Mouse (Mus musculus): ENCODE measurements around the gene Gm20708.
"Not testable (repeated sequence)": the region's sequence is repeated elsewhere in the genome, so short reads cannot be mapped to it uniquely, and the experiment has no call there.

The Gm20708 gene

DNA sequence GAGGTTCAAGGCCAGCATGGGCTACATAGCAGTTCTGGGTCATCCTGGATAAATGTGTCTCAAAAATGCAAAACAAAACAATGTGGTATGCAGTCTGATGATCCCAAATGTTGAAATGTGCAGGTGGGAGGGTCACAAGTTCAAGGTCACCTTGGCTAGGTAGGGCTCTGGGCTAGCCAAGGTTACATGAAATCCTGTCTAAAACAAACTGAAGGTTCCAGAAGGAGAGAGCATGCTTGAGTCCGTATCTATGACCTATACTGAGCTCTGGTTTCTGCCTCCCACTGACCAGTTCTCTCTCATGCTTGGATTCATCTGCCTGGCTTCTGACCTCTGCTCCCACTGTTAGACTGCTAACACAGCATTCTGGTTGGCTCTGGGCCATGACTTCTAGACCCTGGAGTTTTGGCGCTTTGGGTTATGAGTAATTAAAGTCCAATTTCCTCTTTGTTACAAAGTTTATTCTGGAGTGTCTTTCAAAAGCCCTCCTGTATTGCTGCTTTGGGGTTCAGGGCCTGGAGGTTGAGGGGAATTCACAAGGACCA lies 20.3 kb downstream of the Gm20708 start:
- DNase-seq (ENCODE audit: inconsistent age in 2 of 2, low spot score in 1 of 2), result peak in 1 of 2 experiments; percentile 70

DNA sequence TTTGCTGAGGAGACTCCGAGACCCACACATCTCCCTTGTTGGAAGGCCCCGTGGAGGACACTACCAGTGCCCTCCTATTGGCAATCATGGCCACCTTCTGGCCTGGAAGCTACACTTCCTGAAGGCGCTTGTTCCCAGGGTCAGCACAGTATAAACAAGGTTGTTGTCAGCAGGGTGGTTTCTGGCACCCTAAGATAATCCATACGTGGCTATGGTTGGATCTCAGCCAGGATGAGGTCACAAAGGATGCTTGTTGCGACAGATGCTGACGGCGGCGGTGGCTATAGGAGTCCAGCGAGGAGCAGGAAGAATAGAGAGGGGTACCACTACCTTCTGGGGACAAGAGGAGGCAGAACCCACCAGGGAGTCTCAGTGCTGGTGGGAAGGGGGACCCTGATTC lies 20.9 kb downstream of the Gm20708 start:
- DNase-seq (ENCODE audit: inconsistent age in 2 of 2, low spot score in 1 of 2), result peak in 1 of 2 experiments; percentile 56

- DNase-seq (ENCODE audit: inconsistent age in 2 of 2, low spot score in 1 of 2), result peak; percentile 62 to 86
Measured at GRCm38 (mm10) chr11:117832086-117832969, 22.9 kb downstream of the Gm20708 start.

DNA sequence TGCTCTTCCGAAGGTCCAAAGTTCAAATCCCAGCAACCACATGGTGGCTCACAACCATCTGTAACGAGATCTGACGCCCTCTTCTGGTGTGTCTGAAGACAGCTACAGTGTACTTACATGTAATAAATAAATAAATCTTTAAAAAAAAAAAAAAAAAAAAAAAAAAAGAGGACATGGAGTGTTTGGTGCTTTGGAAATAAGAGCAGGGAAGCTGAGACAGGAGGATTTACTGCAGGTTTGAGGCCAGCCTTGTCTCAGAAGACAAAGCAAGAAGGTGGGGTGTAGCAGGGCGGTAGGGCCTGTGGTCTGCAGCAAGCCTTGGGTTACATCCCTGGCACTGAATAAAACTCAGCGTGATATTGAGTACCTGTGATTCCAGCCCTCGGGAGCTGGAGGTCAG lies 24.0 kb downstream of the Gm20708 start:
- not testable (repeated sequence) for DNase-seq (ENCODE audit: inconsistent age in 2 of 2, low spot score in 1 of 2)

DNA sequence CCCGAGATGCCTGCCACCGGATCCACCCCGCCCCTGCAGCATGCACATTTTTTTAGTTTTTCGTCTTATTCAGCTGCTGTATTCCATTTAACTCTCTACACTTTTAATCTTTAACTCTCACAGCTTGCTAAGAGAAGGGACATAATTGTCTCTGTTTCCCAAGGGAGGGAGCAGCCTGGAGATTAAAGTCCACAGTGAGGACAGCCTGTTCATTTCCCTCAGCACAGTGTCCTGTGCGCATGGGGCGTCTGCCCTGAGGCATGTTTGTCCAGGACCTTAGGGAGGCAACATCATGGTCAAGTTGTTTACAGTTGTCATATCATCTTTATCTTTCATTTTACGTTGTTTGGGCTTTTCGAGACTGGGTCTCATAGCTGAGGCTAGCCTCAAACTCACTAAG lies 24.6 kb downstream of the Gm20708 start:
- DNase-seq (ENCODE audit: inconsistent age in 2 of 2, low spot score in 1 of 2), result no peak

DNA sequence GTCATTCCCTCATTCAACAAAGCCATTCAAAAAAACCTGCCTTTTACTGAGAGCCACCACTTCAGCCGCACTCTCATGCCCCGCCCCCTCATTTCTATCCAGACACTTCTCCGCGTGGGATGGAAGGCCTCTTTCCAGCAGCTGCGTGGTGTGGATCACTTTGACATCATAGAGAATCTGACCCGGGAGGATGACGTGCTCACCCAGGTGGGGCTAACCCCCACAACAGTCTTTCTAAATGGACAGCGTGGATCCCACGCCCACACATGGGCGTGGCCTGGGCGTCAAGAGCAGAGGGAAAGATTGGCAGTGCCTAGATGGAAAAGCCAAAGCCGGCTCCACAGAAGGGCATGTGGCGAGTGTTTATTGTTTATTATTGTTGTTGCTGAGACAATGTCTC lies 26.8 kb downstream of the Gm20708 start:
- DNase-seq (ENCODE audit: inconsistent age in 2 of 2, low spot score in 1 of 2), result peak; percentile 35 to 64

- peak in 1 of 2 experiments; percentile 40 for DNase-seq (ENCODE audit: inconsistent age in 2 of 2, low spot score in 1 of 2)
Measured at GRCm38 (mm10) chr11:117838572-117838971, 29.1 kb downstream of the Gm20708 start.

DNA sequence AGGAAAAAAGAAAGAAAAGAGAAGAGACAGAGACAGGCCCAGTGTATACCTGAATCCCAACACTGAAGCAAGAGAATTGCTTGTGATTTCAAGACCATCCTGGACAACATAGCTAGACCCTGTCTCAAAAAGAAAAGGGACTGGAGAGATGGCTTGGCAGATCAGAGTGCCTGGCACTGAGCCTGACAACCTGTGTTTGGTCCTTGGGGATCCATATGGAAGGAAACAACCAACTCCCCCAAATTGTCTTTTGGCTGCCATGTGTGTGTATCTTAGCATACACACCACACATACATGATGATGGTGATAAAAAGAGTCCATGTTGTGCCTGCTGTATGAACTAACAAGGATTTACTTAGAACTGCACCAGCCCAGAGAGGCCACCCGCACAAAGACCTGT lies 29.6 kb downstream of the Gm20708 start:
- DNase-seq (ENCODE audit: inconsistent age in 2 of 2, low spot score in 1 of 2), result no peak

DNA sequence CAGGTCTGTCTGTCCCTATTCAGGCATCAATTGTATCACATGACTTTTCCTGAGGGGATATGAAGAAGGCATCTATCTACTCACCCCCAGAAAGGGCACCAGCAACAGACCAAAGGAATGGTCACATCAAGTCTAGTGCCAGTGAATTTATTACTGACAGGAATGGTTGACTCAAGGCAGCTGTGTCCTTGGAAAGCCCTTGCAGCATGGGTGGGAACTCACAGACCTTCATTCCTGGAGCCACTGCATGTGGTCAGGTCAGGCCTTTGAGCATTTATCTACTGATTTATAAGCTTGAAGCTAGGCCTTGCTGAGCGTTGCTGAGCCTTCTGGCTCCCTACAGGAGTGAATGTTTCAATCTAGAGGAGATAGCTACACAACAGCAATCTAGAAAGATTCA lies 31.4 kb downstream of the Gm20708 start:
- peak; percentile 71 to 83 for DNase-seq (ENCODE audit: inconsistent age in 2 of 2, low spot score in 1 of 2)

DNA sequence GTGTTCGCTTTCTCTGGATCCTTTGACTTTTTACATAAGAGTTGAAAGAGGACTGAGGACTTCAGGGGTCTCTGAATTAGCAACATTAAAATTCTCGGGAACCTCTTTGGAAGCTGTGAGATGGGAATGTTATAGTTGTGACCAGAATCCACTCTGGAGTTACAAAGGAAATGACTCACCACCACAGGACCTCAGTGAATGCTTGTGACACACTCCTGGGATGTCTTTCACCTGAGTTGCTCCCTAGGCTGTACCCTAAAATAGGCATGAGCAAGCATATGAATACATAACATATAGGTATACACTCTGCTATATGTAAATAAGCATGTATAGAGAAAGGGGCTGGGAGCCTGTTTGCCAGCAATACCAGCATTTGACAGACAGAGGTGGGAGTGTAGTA lies 34.0 kb downstream of the Gm20708 start:
- DNase-seq (ENCODE audit: inconsistent age in 2 of 2, low spot score in 1 of 2), result no peak

DNA sequence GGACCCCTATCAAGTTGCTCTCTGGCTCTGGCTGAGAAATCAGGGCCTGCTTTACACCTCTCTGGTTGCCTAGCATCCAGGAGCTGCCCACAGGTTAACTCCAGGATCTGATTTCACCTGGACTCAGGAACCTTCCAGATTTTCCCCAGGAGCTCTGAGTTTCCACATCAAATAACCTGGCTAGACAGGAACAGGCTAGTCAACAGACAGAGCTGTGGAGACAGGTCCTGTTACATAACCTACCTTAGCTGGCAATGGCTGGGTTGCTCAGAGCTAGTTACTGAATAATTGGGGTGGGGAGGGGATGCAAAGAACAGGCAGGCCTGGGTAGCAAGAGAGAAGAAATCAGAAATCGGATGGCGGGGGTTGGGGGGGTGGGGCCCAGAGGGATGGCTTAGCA lies 35.5 kb downstream of the Gm20708 start:
- no peak for DNase-seq (ENCODE audit: inconsistent age in 2 of 2, low spot score in 1 of 2)

DNA sequence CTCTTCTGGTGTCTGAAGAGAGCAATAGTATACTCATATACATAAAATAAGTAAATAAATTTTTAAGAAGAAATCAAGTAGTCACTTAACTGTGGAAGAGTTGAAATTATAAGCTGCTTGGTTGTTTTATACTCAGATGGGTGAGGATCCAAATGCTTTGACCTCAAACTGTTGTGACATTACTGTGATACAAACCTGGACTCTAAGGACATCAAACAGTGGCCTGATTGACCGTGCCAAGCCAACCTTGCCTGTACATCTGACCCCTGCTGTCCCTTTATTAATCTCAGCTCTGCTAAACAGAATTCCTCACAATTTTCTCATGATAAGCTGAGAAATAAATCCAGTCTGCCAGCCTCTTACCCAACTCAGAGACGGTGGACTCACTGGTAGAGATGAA lies 36.2 kb downstream of the Gm20708 start:
- no peak for DNase-seq (ENCODE audit: inconsistent age in 2 of 2, low spot score in 1 of 2)

DNA sequence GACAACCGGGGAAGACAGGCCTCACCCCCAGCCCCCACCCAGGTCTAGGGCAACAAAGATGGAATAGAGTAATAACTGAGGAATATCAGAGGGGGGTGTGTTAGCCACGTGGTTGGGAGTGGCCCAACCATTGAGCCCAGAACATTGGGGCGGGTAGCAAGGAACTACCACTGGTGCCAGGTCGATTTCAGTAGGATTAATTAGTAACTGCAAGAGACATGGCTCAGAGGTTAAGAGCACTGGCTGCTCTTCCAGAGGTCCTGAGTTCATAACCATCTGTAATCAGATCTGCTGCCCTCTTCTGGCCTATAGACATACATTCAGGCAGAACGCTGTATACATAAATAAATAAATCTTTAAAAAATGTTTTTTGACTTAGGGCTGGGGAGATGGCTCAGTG lies 37.2 kb downstream of the Gm20708 start:
- peak in 1 of 2 experiments; percentile 39 for DNase-seq (ENCODE audit: inconsistent age in 2 of 2, low spot score in 1 of 2)

DNA sequence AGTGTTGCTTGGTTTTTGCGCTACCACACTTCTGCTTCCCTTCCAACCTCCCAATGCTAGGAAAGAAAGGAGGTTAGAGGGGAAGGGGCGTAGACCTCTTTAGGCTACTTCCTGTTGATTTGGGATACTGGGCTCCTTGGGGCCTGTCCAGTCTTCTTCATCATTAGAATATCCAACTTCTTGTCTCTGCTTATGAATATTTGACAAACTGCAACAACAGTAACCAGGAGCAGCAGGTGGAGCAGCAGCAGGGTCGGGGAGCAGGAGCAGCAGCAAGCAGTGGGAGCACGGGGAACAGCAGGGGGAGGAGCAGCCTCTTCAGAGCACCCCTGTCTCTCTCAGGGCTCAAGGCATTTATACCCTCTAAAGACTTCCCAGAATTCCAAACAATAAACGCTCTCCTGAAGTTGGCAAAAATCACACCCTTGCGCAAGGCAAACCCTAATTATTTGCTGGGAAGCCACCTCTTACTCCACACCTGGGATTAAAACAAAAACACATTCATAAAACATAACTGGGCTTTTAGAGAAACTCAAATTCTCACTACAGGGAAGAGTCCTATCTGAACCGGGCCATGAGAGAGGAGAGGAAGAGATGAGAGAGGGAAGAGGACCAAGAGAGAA lies 38.2 kb downstream of the Gm20708 start:
- peak in 1 of 2 experiments; percentile 53 for DNase-seq (ENCODE audit: inconsistent age in 2 of 2, low spot score in 1 of 2)

- DNase-seq (ENCODE audit: inconsistent age in 2 of 2, low spot score in 1 of 2), result peak in 1 of 2 experiments; percentile 86
Measured at GRCm38 (mm10) chr11:117848271-117848984, 39.0 kb downstream of the Gm20708 start.

DNA sequence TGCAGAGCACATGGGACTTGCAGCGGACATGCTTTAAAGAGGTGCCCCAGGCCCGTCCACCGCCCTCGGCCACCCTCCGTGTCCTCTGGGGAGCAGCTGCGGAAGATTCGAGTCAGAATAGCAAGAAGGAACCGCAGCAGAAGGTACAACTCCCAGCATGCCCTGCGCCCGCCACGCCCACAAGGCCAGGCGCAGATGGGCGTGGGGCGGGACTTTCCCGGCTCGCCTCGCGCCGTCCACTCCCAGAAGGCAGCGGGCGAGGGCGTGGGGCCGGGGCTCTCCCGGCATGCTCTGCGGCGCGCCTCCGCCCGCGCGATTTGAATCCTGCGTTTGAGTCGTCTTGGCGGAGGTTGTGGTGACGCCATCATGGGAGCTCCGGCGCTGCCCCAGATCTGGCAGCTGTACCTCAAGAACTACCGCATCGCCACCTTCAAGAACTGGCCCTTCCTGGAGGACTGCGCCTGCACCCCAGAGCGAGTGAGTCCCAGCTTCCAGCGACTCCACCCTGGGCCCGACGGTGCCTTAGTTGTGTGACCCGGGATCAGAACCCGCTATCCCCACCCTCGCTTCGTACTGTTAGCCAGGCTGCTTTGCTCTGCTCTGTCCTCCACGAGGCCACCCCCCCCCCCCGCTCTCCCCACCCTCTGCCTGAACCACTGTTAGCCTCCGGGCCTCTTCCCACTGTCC lies 39.7 kb downstream of the Gm20708 start, which contains the start of gene Birc5:
Birc5 (plus strand) TSS at position 267 of the 687 bp plus-strand sequence.
- peak; percentile 97 to 98 for DNase-seq (ENCODE audit: inconsistent age in 2 of 2, low spot score in 1 of 2)

- DNase-seq (ENCODE audit: inconsistent age in 2 of 2, low spot score in 1 of 2), result no peak
Measured at GRCm38 (mm10) chr11:117852875-117853274, 43.4 kb downstream of the Gm20708 start.

DNA sequence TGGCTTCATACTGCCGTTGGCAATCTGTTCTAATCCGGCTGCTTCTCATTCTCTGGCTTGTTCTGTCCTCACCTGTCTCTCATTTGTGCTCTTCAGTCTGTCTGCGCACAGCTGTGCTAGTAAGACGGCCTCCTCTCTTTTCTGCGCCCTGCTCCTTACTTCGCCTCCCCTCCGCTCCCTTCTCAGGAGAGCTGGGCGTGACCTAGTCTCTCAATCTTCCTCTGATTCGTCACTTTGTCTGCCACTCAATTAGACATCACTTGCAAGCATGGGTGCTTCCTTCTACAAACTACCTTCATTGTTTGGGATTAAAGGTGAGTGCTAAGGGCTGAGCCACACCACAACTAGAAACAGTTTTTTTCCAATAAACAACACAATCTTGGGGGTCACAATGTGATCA lies 44.8 kb downstream of the Gm20708 start:
- no peak for DNase-seq (ENCODE audit: inconsistent age in 2 of 2, low spot score in 1 of 2)

- DNase-seq (ENCODE audit: inconsistent age in 2 of 2, low spot score in 1 of 2), result no peak
Measured at GRCm38 (mm10) chr11:117855360-117855759, 45.9 kb downstream of the Gm20708 start.

- no peak for DNase-seq (ENCODE audit: inconsistent age in 2 of 2, low spot score in 1 of 2)
Measured at GRCm38 (mm10) chr11:117855975-117856374, 46.5 kb downstream of the Gm20708 start.

GRCm38 (mm10) chr11:117857462-117857861 lies 48.0 kb downstream of the Gm20708 start:
- DNase-seq (ENCODE audit: inconsistent age in 2 of 2, low spot score in 1 of 2), result no peak

All from adrenal gland, adult (tissue).